Mouse (Mus musculus) regulatory T cell (primary cell): ENCODE results near the gene Akap7.
"Not testable (repeated sequence)": the region's sequence is repeated elsewhere in the genome, so short reads cannot be mapped to it uniquely, and the experiment has no call there.

ENCODE experiments used
- in situ Hi-C: fragments of 300-600 bp; cut with MboI, MseI; formaldehyde crosslinking; loops from one replicate; pipeline ENCODE4 v1.15.1; 2025; ENCODE audit warnings: high pct_unique_total_duplicates

Akap7 gene

GRCm38 (mm10) chr10:25198048-25198447 lies 109.6 kb downstream of the Akap7 start:
- in situ Hi-C loops = no loop called here

GRCm38 (mm10) chr10:25192180-25193073 lies 115.2 kb downstream of the Akap7 start:
- in situ Hi-C loops = no loop called here

DNA sequence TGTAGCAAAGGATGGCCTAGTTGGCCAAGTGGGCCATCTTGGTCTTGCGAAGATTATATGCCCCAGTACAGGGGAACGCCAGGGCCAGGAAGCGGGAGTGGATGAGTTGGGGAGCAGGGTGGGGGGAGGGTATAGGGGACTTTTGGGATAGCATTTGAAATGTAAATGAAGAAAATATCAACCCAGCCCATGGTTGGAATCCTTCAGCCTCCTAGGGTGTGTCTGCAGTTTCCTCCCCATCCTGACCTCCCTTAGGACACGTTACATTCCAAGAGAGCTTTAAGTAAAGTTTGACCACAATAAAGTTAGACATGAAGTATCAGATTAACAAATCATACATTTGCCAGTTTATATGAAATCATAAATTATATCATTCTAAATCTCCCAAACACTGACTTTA lies 116.5 kb downstream of the Akap7 start:
- in situ Hi-C loops = no loop called here

GRCm38 (mm10) chr10:25186240-25186639 lies 121.4 kb downstream of the Akap7 start:
- in situ Hi-C loops = not testable (repeated sequence)

DNA sequence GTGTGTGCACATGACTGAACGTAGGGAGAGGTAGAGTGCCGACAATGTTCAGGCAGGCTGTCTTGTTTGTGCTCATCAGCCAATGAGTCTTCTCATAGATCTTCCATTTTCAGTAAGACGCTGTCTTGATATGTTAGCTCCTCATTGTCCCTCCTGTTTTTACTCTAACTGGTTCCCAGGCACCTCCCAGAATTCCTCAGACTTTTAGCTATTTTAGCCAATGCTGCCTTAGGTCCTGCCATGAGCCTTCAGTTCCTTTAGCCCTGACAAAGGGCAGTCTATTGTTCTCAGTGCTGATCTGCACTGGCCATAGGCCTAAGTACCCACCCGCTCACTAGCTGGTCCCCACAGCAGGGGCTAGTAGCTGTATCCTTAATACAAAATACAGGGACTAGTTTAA lies 122.0 kb downstream of the Akap7 start:
- in situ Hi-C loops = no loop called here

GRCm38 (mm10) chr10:25184819-25185603 lies 122.7 kb downstream of the Akap7 start:
- in situ Hi-C loops = no loop called here

DNA sequence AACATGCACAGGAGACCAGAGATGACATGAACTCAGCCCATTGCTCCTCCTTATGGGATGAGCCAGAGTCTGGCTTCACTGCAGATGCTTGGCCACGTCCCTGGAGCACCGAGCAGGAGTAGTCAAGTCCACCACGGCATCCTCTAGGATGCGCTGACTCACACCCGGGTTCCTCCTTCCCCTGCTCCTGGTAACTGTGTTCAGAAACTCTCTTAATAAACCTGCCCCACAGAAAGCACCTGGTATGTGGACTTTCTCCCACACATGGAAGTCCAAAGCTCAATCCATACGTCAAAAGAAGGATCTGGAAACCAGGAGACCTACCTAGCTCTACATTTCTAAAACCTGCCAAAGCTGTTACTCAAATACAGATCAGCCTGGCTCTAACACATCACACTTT lies 124.4 kb downstream of the Akap7 start:
- in situ Hi-C loops = no loop called here

DNA sequence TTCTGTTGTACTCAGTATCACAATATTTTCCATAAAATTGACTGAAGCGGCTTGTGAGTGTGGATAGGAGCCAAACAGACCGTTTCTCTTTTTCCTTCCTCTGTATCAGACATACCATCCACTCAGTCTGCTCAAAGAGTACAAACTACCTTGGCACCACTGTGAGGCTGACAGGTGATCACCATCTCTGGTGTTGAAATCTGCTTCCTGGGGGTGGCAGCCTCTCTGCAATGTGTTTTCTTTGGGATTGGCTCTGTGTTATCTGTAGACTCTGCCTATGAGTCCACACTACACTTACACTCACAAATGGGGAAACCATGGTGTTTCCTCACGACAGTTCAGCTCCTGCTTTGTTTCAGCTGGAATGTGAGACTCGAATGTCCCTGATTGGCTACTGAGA lies 128.6 kb downstream of the Akap7 start:
- in situ Hi-C loops = loop anchor here (5.0 kb wide), 1 partner anchor 62 kb away; no protein-coding TSS in a partner anchor

GRCm38 (mm10) chr10:25177270-25177669 lies 130.4 kb downstream of the Akap7 start:
- in situ Hi-C loops = loop anchor here (5.0 kb wide), 1 partner anchor 60 kb away; no protein-coding TSS in a partner anchor

DNA sequence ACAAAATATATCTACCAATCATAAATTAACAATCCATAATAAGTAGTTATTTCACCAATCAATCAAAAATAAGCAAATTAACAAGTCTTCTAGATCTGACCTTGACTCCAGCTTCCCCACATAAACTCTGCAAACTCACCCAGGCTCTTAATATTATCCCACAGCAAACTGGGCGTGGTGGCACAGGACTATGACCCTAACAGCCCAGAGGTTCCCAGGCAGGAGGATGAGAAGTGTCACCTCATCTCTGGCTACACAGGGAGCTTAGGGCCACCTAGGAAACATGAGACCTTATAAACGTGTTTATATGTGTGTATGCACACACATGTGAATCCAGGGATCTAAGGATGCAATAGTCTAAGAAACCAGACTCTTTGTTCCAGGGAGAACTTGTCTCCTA lies 132.8 kb downstream of the Akap7 start:
- in situ Hi-C loops = loop anchor here (5.0 kb wide), 1 partner anchor 58 kb away; no protein-coding TSS in a partner anchor

- in situ Hi-C loops = no loop called here
Measured at GRCm38 (mm10) chr10:25167365-25168194, 140.1 kb downstream of the Akap7 start.

DNA sequence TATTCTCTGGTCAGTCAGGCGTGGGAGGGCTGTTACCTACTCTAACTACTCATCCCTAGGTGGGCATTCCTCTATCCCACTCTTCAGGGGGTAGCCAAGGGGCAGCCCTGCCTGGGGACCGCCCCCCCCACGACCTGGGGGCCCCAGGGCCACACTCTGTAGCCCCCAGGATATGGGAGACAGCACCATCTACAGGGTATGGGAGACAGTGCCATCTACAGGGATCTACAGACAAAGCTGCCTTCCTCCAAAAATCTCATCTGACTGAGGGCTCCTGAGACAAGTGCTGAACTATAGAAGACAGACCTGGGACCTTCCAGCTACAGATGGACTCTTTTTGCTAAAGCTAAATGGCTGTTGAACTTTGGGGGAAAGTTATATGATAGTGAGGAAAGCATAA lies 144.2 kb downstream of the Akap7 start:
- in situ Hi-C loops = not testable (repeated sequence)

DNA sequence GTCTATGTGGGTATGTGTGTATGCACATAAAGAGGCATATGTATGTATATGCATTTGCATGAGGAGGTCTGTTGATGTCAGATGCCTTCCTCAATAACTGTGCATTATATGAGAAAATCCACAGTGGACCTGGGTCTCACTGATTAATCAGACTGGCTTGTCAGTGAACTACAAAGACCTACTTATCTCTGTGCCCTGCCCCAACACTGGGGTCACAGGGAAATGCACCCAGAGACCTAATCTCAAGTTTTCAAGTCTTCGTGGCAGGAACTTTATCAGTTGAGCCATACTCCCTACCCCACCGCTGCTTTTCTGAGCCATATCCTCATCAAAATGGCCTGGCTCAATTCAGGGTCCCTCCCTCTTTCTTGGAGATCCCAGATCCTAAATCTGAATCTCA lies 146.0 kb downstream of the Akap7 start:
- in situ Hi-C loops = no loop called here

GRCm38 (mm10) chr10:25158651-25159050 lies 149.0 kb downstream of the Akap7 start:
- in situ Hi-C loops = no loop called here

DNA sequence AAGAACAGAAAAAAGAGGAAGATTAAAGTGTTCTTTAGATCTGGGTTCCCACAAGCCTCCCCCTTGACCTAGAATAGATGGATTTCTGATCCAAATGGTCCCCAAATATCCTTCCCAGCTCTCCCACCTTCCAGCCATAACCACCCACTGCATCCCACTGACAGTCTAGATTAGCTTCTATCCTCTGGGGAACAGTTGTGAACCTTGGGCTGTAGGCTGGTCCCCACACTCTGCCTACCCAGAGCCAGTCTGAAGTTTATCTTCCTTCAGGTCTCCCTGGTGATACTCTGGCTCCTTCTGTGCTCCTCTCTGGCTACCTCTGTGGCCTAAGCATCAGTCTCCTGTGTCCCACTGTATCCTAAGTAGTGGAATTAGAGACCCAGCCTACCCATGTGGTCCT lies 150.3 kb downstream of the Akap7 start:
- in situ Hi-C loops = no loop called here

GRCm38 (mm10) chr10:25154225-25154624 lies 153.4 kb downstream of the Akap7 start:
- in situ Hi-C loops = no loop called here

DNA sequence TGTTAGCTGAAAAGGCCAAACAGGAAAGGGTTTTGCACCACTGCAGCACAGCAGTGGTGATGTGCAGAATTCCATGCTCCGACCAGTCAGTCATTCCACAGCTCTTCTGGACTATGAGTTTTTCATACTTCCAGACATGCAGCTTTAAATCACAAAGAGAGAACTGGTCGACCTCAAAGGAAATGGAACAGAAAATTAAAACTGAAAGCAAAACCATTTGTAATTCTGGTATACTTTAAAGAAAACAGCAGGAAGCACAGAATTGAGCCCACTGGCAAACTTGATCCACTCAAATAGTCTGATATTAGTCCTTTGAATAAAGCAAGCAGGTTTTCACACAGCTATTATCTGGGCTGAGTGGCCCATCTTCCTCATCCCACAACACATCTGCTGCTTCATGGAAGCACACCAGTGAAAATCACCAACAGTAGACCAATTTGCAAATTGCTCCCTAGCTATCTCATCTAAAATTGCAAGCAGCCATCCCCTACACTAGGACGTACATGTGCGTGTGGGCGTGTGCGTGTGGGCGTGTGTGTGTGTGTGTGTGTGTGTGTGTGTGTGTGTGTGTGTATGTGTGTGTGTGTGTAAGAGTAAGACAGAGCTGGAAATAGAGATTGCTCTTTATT lies 156.4 kb downstream of the Akap7 start:
- in situ Hi-C loops = no loop called here

DNA sequence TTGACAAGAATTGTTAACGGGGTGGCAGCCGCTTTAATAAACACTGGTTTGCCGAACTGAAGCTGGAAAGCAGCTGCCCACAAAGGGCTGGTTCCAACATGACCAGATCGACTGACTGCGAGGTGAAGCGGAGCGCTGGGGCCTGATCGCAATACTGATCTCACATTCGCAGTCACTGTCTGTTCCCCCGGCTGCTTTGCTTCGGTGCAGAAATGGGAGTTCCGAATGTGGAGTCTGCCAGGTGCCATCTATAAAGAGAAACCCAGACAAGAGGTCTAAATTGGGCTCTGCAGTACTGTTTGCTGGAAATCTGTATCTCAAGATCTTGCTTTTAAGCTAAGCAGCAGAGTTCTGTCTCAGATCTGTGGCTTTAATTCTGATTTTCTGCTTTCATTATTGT lies 161.8 kb downstream of the Akap7 start:
- in situ Hi-C loops = no loop called here

DNA sequence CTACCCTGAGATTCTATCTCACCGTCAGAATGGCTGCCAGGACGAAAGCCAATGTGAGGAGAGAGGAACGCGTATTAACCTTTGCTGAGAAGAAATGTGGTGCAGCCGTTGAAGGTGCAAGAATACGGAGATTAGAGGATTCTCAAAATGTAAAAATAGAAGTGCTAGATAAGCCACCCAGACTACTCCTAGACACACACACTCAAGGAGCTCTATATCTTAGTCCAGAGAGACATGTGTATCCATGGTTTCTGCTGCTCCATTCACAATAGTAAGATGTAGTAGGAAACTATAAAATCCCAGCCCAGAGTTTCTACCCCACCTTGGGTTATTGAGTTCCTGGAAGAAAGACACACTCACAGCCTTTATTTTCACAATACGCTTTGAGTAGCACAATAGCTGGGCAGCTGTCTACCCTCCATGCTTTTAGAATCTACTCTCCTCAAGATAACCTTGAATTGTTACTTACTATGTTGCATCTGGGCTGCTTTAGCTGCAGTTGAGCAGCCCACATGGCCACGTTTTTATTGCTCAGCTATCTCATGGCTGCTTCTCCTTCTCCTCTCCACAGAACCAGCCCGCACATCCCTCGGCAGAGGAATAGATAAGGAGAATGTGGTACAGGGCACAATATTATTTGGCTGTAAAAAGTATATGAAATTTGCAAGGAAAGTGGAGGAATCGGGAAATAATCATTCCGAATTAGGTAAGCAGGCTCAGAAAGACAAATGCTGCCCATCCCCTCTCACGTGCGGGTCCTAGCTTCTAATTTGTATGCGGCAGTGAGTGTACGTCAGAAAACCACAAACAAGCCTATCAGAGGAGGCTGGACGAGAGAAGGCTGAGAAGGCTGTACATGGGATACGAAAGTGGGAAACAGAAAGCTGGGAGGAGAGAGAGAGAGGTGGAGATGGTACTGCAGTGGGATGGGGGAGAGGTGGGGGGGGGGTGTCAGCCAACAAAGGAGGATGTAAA lies 162.6 kb downstream of the Akap7 start:
- in situ Hi-C loops = no loop called here

GRCm38 (mm10) chr10:25141781-25142180 lies 165.9 kb downstream of the Akap7 start:
- in situ Hi-C loops = no loop called here
